Mouse (Mus musculus) cerebellum, adult 8-10 months (tissue): ENCODE measurements around the gene Rtl3.

ENCODE experiments used
- DNase-seq: peaks from one replicate; pipeline ENCODE4 v3.0.0; 2022

Rtl3 gene

GRCm38 (mm10) chrX:106840409-106840808 is at the start of gene Rtl3:
Rtl3 (minus strand) TSS chrX:106840644.
- no peak for DNase-seq

GRCm38 (mm10) chrX:106872315-106872714 is 31.9 kb upstream of the Rtl3 start:
- DNase-seq = no peak

GRCm38 (mm10) chrX:106871894-106872293 is 31.4 kb upstream of the Rtl3 start:
- DNase-seq = no peak

GRCm38 (mm10) chrX:106871426-106871825 is 31.0 kb upstream of the Rtl3 start:
- DNase-seq = no peak

GRCm38 (mm10) chrX:106853523-106854300 is 13.3 kb upstream of the Rtl3 start:
- no peak for DNase-seq

GRCm38 (mm10) chrX:106839591-106839990 is 853 bp downstream of the Rtl3 start:
- no peak for DNase-seq

- no peak for DNase-seq
These were observed 9.9 kb downstream of the Rtl3 start for GRCm38 (mm10) chrX:106830494-106830893.

GRCm38 (mm10) chrX:106809560-106810226 is 30.8 kb downstream of the Rtl3 start:
- DNase-seq = no peak

- no peak for DNase-seq
These were observed 36.1 kb downstream of the Rtl3 start for GRCm38 (mm10) chrX:106804387-106804786.

GRCm38 (mm10) chrX:106794686-106795085 is 45.8 kb downstream of the Rtl3 start:
- DNase-seq = no peak
